Mouse (Mus musculus) CH12.LX (cell line): ENCODE measurements around the gene Rps21. TPM values are rescaled to one million over a fixed set of nuclear protein-coding genes. Genes with fewer than 3 reads are reported as not detected.

Experiments
- CHD1 ChIP-seq: IDR thresholded peaks from 2 replicates; pipeline ENCODE4 v1.6.1; 2012; ENCODE audit warnings: low read depth, low read length, improper control_type of control experiment, inconsistent platforms
- E2F4 ChIP-seq: IDR thresholded peaks from 2 replicates; pipeline ENCODE4 v1.6.1; 2011; ENCODE audit warnings: low read depth, low read length, improper control_type of control experiment; ENCODE audit not compliant: insufficient replicate concordance
- EP300 ChIP-seq: IDR thresholded peaks from 2 replicates; pipeline ENCODE4 v1.6.1; 2011; ENCODE audit warnings: low read length, improper control_type of control experiment
- HCFC1 ChIP-seq: IDR thresholded peaks from 2 replicates; pipeline ENCODE4 v1.6.1; 2012; ENCODE audit warnings: low read depth, mild to moderate bottlenecking, inconsistent platforms, low read length, improper control_type of control experiment
- MAFK ChIP-seq: IDR thresholded peaks from 2 replicates; pipeline ENCODE4 v1.6.1; 2011; ENCODE audit warnings: low read length, improper control_type of control experiment; ENCODE audit not compliant: insufficient replicate concordance
- MAZ ChIP-seq: IDR thresholded peaks from 2 replicates; pipeline ENCODE4 v1.6.1; 2012; ENCODE audit warnings: low read depth, mild to moderate bottlenecking, inconsistent platforms, low read length, improper control_type of control experiment, moderate library complexity
- TBP ChIP-seq: conservative IDR thresholded peaks from 2 replicates; pipeline ENCODE4 v1.6.1; 2011; ENCODE audit warnings: low read depth, low read length, improper control_type of control experiment
- USF2 ChIP-seq: conservative IDR thresholded peaks from 2 replicates; pipeline ENCODE4 v1.6.1; 2011; ENCODE audit warnings: low read depth, low read length, improper control_type of control experiment
- ZMIZ1 ChIP-seq: IDR thresholded peaks from 2 replicates; pipeline ENCODE4 v1.6.1; 2012; ENCODE audit warnings: low read depth, mild to moderate bottlenecking, inconsistent platforms, low read length, improper control_type of control experiment
- ZNF384 ChIP-seq: IDR thresholded peaks from 2 replicates; pipeline ENCODE4 v1.6.1; 2012; ENCODE audit warnings: low read depth, low read length, improper control_type of control experiment, inconsistent platforms
- polyA plus RNA-seq: library from polyadenylated mRNA; unstranded; fragments of >175 nt; gene quantifications from 2 replicates; pipeline ENCODE4 v1.2.1, GENCODE M21; 2012; ENCODE audit warnings: low read depth; ENCODE audit not compliant: insufficient read length
- total RNA-seq, 2 experiments: library from RNA; depleted of rRNA; stranded (reverse); fragments of 300-350 nt in 1 of 2; fragments of >200 nt in 1 of 2; gene quantifications; 2 replicates each; pipeline ENCODE4 v1.2.3; 2012 to 2014

Gene Rps21
- total and polyA plus RNA-seq, 3 experiments = 705 to 3,770 (median 1,686) TPM

DNA sequence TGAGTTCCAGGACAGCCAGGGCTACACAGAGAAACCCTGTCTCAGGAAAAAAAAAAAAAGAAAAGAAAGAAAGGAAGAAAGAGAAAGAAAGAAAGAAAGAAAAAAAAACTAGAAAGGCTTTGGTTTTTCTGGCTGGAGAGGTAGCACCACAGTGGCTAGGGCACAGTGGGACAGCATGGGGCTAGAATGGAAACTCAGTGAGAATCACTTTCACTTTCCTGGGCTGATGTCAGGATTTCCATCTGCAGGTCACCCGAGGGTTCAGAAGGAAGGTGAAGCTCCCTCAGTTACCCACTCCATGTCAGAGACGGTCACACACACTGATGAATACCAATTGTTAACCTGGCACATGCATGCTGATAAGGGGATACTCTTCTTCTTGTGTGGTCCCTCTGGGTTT lies 50.5 kb downstream of the Rps21 start (continued):
- no peak for TF ChIP-seq TBP
- TF ChIP-seq CHD1 = no peak
- TF ChIP-seq MAZ = 0 out of 2 replicates have a peak, but pooled peaks have one; percentile 23
- TF ChIP-seq HCFC1 = no peak
- 0 out of 2 replicates have a peak, but pooled peaks have one; percentile 30 for TF ChIP-seq MAFK
- no peak for TF ChIP-seq USF2
- no peak for TF ChIP-seq ZMIZ1
- no peak for TF ChIP-seq E2F4
- TF ChIP-seq EP300 = peak; percentile 91
- TF ChIP-seq ZNF384 = peak; percentile 70

Other genes with a start within 250 kb of the Rps21 start
- 16.5 and 16.9 TPM in 2 replicates for gene Lsm14b, start 232.4 kb upstream of the Rps21 start, total RNA-seq (2012; rRNA removed)
- 12.2 and 12.6 TPM in 2 replicates for gene Lsm14b, start 232.4 kb upstream of the Rps21 start, total RNA-seq (2014; rRNA removed)
- 15.3 and 15.6 TPM in 2 replicates for gene Lsm14b, start 232.4 kb upstream of the Rps21 start, polyA plus RNA-seq
- 443 and 533 TPM in 2 replicates for gene Psma7, start 214.9 kb upstream of the Rps21 start, total RNA-seq (2012; rRNA removed)
- gene Psma7, start 214.9 kb upstream of the Rps21 start, total RNA-seq (2014; rRNA removed) = 569 and 598 TPM in 2 replicates
- gene Psma7, start 214.9 kb upstream of the Rps21 start, polyA plus RNA-seq = 418 and 466 TPM in 2 replicates
- gene Ss18l1, start 214.9 kb upstream of the Rps21 start, total RNA-seq (2012; rRNA removed) = 2.1 and 3.0 TPM in 2 replicates
- gene Ss18l1, start 214.9 kb upstream of the Rps21 start, total RNA-seq (2014; rRNA removed) = 2.0 TPM in 2 replicates
- gene Ss18l1, start 214.9 kb upstream of the Rps21 start, polyA plus RNA-seq = 1.7 and 2.1 TPM in 2 replicates
- gene Mtg2, start 186.8 kb upstream of the Rps21 start, total RNA-seq (2012; rRNA removed) = 24.7 and 31.8 TPM in 2 replicates
- 24.1 and 26.5 TPM in 2 replicates for gene Mtg2, start 186.8 kb upstream of the Rps21 start, total RNA-seq (2014; rRNA removed)
- gene Mtg2, start 186.8 kb upstream of the Rps21 start, polyA plus RNA-seq = 23.5 and 28.6 TPM in 2 replicates
- not detected in 2 replicates for gene Hrh3, start 152.9 kb upstream of the Rps21 start, total RNA-seq (2012; rRNA removed)
- not detected in 2 replicates for gene Hrh3, start 152.9 kb upstream of the Rps21 start, total RNA-seq (2014; rRNA removed)
- not detected in 2 replicates for gene Hrh3, start 152.9 kb upstream of the Rps21 start, polyA plus RNA-seq
- 11.4 and 12.0 TPM in 2 replicates for gene Osbpl2, start 138.1 kb upstream of the Rps21 start, total RNA-seq (2012; rRNA removed)
- 12.8 and 13.4 TPM in 2 replicates for gene Osbpl2, start 138.1 kb upstream of the Rps21 start, total RNA-seq (2014; rRNA removed)
- gene Osbpl2, start 138.1 kb upstream of the Rps21 start, polyA plus RNA-seq = 15.6 and 16.9 TPM in 2 replicates
- 116 and 167 TPM in 2 replicates for gene Adrm1, start 85.9 kb upstream of the Rps21 start, total RNA-seq (2012; rRNA removed)
- gene Adrm1, start 85.9 kb upstream of the Rps21 start, total RNA-seq (2014; rRNA removed) = 107 and 127 TPM in 2 replicates
- gene Adrm1, start 85.9 kb upstream of the Rps21 start, polyA plus RNA-seq = 121 and 148 TPM in 2 replicates
- gene Lama5, start 31.5 kb upstream of the Rps21 start, total RNA-seq (2012; rRNA removed) = 0.46 and 0.85 TPM in 2 replicates
- gene Lama5, start 31.5 kb upstream of the Rps21 start, total RNA-seq (2014; rRNA removed) = 0.16 and 0.20 TPM in 2 replicates
- 0.45 and 0.67 TPM in 2 replicates for gene Lama5, start 31.5 kb upstream of the Rps21 start, polyA plus RNA-seq
- 16.9 and 17.2 TPM in 2 replicates for gene Cables2, start 16.1 kb downstream of the Rps21 start, total RNA-seq (2012; rRNA removed)
- 13.0 and 13.3 TPM in 2 replicates for gene Cables2, start 16.1 kb downstream of the Rps21 start, total RNA-seq (2014; rRNA removed)
- gene Cables2, start 16.1 kb downstream of the Rps21 start, polyA plus RNA-seq = 24.5 and 29.9 TPM in 2 replicates
- gene Rbbp8nl, start 32.5 kb downstream of the Rps21 start, total RNA-seq (2012; rRNA removed) = not detected in 2 replicates
- gene Rbbp8nl, start 32.5 kb downstream of the Rps21 start, total RNA-seq (2014; rRNA removed) = not detected in 2 replicates
- not detected in 2 replicates for gene Rbbp8nl, start 32.5 kb downstream of the Rps21 start, polyA plus RNA-seq
- not detected in 2 replicates for gene Gata5, start 77.3 kb downstream of the Rps21 start, total RNA-seq (2012; rRNA removed)
- not detected in 2 replicates for gene Gata5, start 77.3 kb downstream of the Rps21 start, total RNA-seq (2014; rRNA removed)
- not detected in 2 replicates for gene Gata5, start 77.3 kb downstream of the Rps21 start, polyA plus RNA-seq
- gene Slco4a1, start 198.9 kb downstream of the Rps21 start, total RNA-seq (2012; rRNA removed) = 3.9 and 4.8 TPM in 2 replicates
- gene Slco4a1, start 198.9 kb downstream of the Rps21 start, total RNA-seq (2014; rRNA removed) = 1.4 and 1.9 TPM in 2 replicates
- gene Slco4a1, start 198.9 kb downstream of the Rps21 start, polyA plus RNA-seq = 4.3 and 5.4 TPM in 2 replicates
- gene Ntsr1, start 242.6 kb downstream of the Rps21 start, total RNA-seq (2012; rRNA removed) = not detected in 2 replicates
- not detected in 2 replicates for gene Ntsr1, start 242.6 kb downstream of the Rps21 start, total RNA-seq (2014; rRNA removed)
- gene Ntsr1, start 242.6 kb downstream of the Rps21 start, polyA plus RNA-seq = not detected in 2 replicates